Mouse (Mus musculus) MEL (cell line): ENCODE measurements at regions not wholly inside any gene's neighbourhood (a gene's known extent, or its start where the extent isn't known, plus 50 kb on each side); places are given as distances from the start of the nearest gene placed in this dataset.

Experiments used
- EP300 ChIP-seq, 2 experiments: IDR thresholded peaks; 2 replicates each; pipeline ENCODE4 v1.6.1; 2011; ENCODE audit warnings: improper control_type of control experiment in 2 of 2, low read length in 2 of 2, low read depth in 1 of 2, mild to moderate bottlenecking in 1 of 2
- MAFK ChIP-seq: IDR thresholded peaks from 2 replicates; pipeline ENCODE4 v1.6.1; 2011; ENCODE audit warnings: low read depth, mild to moderate bottlenecking, low read length, improper control_type of control experiment, borderline replicate concordance
- POLR2A ChIP-seq, 2 experiments: IDR thresholded peaks; 2 replicates each; pipeline ENCODE4 v1.6.1; 2011 to 2012; ENCODE audit warnings: low read length in 2 of 2, mild to moderate bottlenecking in 2 of 2, control low read depth in 1 of 2, improper control_type of control experiment in 1 of 2, low read depth in 1 of 2, moderate library complexity in 1 of 2; ENCODE audit not compliant: control insufficient read depth in 1 of 2, insufficient read depth in 1 of 2, poor library complexity in 1 of 2
- RAD21 ChIP-seq: IDR thresholded peaks from 2 replicates; pipeline ENCODE4 v1.6.1; 2011; ENCODE audit warnings: mild to moderate bottlenecking, low read depth, low read length, improper control_type of control experiment
- USF1 ChIP-seq: IDR thresholded peaks from 2 replicates; pipeline ENCODE4 v1.6.1; 2014; ENCODE audit warnings: low read depth, mild to moderate bottlenecking, inconsistent platforms, low read length, improper control_type of control experiment, moderate library complexity
- ZC3H11A ChIP-seq: IDR thresholded peaks from 2 replicates; pipeline ENCODE4 v1.6.1; 2012; ENCODE audit warnings: low read depth, mild to moderate bottlenecking, inconsistent platforms, low read length, improper control_type of control experiment

DNA sequence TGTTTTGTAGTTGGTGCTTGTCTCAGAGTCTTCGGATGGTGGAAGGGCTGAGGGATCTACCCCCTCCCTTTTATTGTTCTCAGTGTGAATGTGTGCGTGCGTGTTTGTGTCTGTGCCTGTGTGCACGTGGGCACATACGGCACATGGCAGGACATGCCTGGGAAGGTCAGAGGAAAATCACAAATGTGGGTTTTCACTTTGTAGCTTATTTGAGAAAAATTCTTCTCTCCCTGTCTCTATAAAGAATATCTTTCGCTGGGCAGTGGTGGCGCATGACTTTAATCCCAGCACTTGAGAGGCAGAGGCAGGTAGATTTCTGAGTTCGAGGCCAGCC, 73.5 kb upstream of the Klf13 start:
- TF ChIP-seq POLR2A (IDR thresholded peaks at IDR 0.05; ENCODE audit: control insufficient read depth in 1 of 2, insufficient read depth in 1 of 2, low read depth in 1 of 2, low read length in 2 of 2, poor library complexity in 1 of 2) (no peak), MAFK (no peak), USF1 (peak; percentile 45; the same call in 1 of the 2 replicates), RAD21 (no peak), ZC3H11A (no peak), EP300 (IDR thresholded peaks at IDR 0.05; ENCODE audit: low read depth in 1 of 2, low read length in 2 of 2) (0 out of 4 replicates have a peak, but pooled peaks of 1 of the 2 experiments have one; percentile 4)
